Mouse (Mus musculus): ENCODE data around the gene Dync1li1. TPM values are rescaled to one million over a fixed set of nuclear protein-coding genes. Genes with fewer than 3 reads are reported as not detected.

Dync1li1 gene
- polyA plus RNA-seq, 1 experiment = 2.2 TPM

GRCm38 (mm10) chr9:114747466-114747865 is 58.9 kb downstream of the Dync1li1 start:
- no peaks in the 10 kb centered on the region for H3K27me3 ChIP-seq (ENCODE audit: control insufficient read depth)
- no peak overlapping the region for H3K4me3 ChIP-seq (replicated peaks)
- H3K36me3 ChIP-seq (ENCODE audit: control insufficient read depth) = peaks cover 55% of the 10 kb centered on the region
- TF ChIP-seq GATA1 (IDR thresholded peaks at IDR 0.05; ENCODE audit: low read length) = no peak
- no peak for TF ChIP-seq TAL1 (IDR thresholded peaks at IDR 0.05; ENCODE audit: low read length)
- peaks cover 1% of the 10 kb centered on the region for H3K4me1 ChIP-seq (ENCODE audit: control insufficient read depth)
- H3K9me3 ChIP-seq (ENCODE audit: control insufficient read depth, low read length) = no peaks in the 10 kb centered on the region

GRCm38 (mm10) chr9:114751582-114751981 is 63.0 kb downstream of the Dync1li1 start:
- H3K4me1 ChIP-seq (ENCODE audit: control insufficient read depth) = peaks cover 11% of the 10 kb centered on the region
- H3K36me3 ChIP-seq (ENCODE audit: control insufficient read depth) = peaks cover 29% of the 10 kb centered on the region
- H3K4me3 ChIP-seq (replicated peaks) = no peak overlapping the region
- H3K9me3 ChIP-seq (ENCODE audit: control insufficient read depth, low read length) = no peaks in the 10 kb centered on the region
- TF ChIP-seq GATA1 (IDR thresholded peaks at IDR 0.05; ENCODE audit: low read length) (no peak), TAL1 (IDR thresholded peaks at IDR 0.05; ENCODE audit: low read length) (no peak)
- no peaks in the 10 kb centered on the region for H3K27me3 ChIP-seq (ENCODE audit: control insufficient read depth)

- TF ChIP-seq TAL1 (IDR thresholded peaks at IDR 0.05; ENCODE audit: low read length) (no peak), GATA1 (IDR thresholded peaks at IDR 0.05; ENCODE audit: low read length) (no peak)
- peaks cover 21% of the 10 kb centered on the region for H3K36me3 ChIP-seq (ENCODE audit: control insufficient read depth)
Observed at GRCm38 (mm10) chr9:114752311-114752710, 63.7 kb downstream of the Dync1li1 start.

GRCm38 (mm10) chr9:114752863-114753484 is 64.4 kb downstream of the Dync1li1 start:
- TF ChIP-seq GATA1 (IDR thresholded peaks at IDR 0.05; ENCODE audit: low read length) (no peak), TAL1 (IDR thresholded peaks at IDR 0.05; ENCODE audit: low read length) (no peak)
- peaks cover 15% of the 10 kb centered on the region for H3K36me3 ChIP-seq (ENCODE audit: control insufficient read depth)
- H3K4me3 ChIP-seq (replicated peaks) = peak overlapping the region; percentile 69
- no peaks in the 10 kb centered on the region for H3K27me3 ChIP-seq (ENCODE audit: control insufficient read depth)
- H3K4me1 ChIP-seq (ENCODE audit: control insufficient read depth) = peaks cover 11% of the 10 kb centered on the region
- no peaks in the 10 kb centered on the region for H3K9me3 ChIP-seq (ENCODE audit: control insufficient read depth, low read length)

More at GRCm38 (mm10) chr9:114752311-114752710, 63.7 kb downstream of the Dync1li1 start:
- H3K27me3 ChIP-seq (ENCODE audit: control insufficient read depth) = no peaks in the 10 kb centered on the region
- no peaks in the 10 kb centered on the region for H3K9me3 ChIP-seq (ENCODE audit: control insufficient read depth, low read length)
- H3K4me1 ChIP-seq (ENCODE audit: control insufficient read depth) = peaks cover 11% of the 10 kb centered on the region
- peak overlapping the region; percentile 69 for H3K4me3 ChIP-seq (replicated peaks)

- Histone ChIP-seq H3K27me3 (ENCODE audit: control insufficient read depth) (no peaks in the 10 kb centered on the region), H3K9me3 (ENCODE audit: control insufficient read depth, low read length) (no peaks in the 10 kb centered on the region), H3K36me3 (ENCODE audit: control insufficient read depth) (no peaks in the 10 kb centered on the region), H3K4me3 (replicated peaks) (no peak overlapping the region), H3K4me1 (ENCODE audit: control insufficient read depth) (peaks cover 2% of the 10 kb centered on the region)
- TF ChIP-seq GATA1 (IDR thresholded peaks at IDR 0.05; ENCODE audit: low read length) (no peak), TAL1 (IDR thresholded peaks at IDR 0.05; ENCODE audit: low read length) (no peak)
Observed at GRCm38 (mm10) chr9:114758272-114758671, 69.7 kb downstream of the Dync1li1 start.

GRCm38 (mm10) chr9:114758801-114759200 is 70.2 kb downstream of the Dync1li1 start:
- H3K9me3 ChIP-seq (ENCODE audit: control insufficient read depth, low read length) = no peaks in the 10 kb centered on the region
- TF ChIP-seq GATA1 (IDR thresholded peaks at IDR 0.05; ENCODE audit: low read length) = no peak
- TF ChIP-seq TAL1 (IDR thresholded peaks at IDR 0.05; ENCODE audit: low read length) = no peak
- no peaks in the 10 kb centered on the region for H3K4me1 ChIP-seq (ENCODE audit: control insufficient read depth)
- H3K36me3 ChIP-seq (ENCODE audit: control insufficient read depth) = no peaks in the 10 kb centered on the region
- H3K27me3 ChIP-seq (ENCODE audit: control insufficient read depth) = no peaks in the 10 kb centered on the region
- H3K4me3 ChIP-seq (replicated peaks) = no peak overlapping the region

- TF ChIP-seq TAL1 (IDR thresholded peaks at IDR 0.05; ENCODE audit: low read length) = no peak
- TF ChIP-seq GATA1 (IDR thresholded peaks at IDR 0.05; ENCODE audit: low read length) = no peak
- no peak overlapping the region for H3K4me3 ChIP-seq (replicated peaks)
- no peaks in the 10 kb centered on the region for H3K36me3 ChIP-seq (ENCODE audit: control insufficient read depth)
- H3K27me3 ChIP-seq (ENCODE audit: control insufficient read depth) = no peaks in the 10 kb centered on the region
- H3K9me3 ChIP-seq (ENCODE audit: control insufficient read depth, low read length) = no peaks in the 10 kb centered on the region
- H3K4me1 ChIP-seq (ENCODE audit: control insufficient read depth) = no peaks in the 10 kb centered on the region
Observed at GRCm38 (mm10) chr9:114759886-114760285, 71.3 kb downstream of the Dync1li1 start.

- Histone ChIP-seq H3K4me1 (ENCODE audit: control insufficient read depth) (no peaks in the 10 kb centered on the region), H3K9me3 (ENCODE audit: control insufficient read depth, low read length) (no peaks in the 10 kb centered on the region), H3K27me3 (ENCODE audit: control insufficient read depth) (no peaks in the 10 kb centered on the region), H3K36me3 (ENCODE audit: control insufficient read depth) (no peaks in the 10 kb centered on the region), H3K4me3 (replicated peaks) (no peak overlapping the region)
- TF ChIP-seq GATA1 (IDR thresholded peaks at IDR 0.05; ENCODE audit: low read length) = no peak
- no peak for TF ChIP-seq TAL1 (IDR thresholded peaks at IDR 0.05; ENCODE audit: low read length)
Observed at GRCm38 (mm10) chr9:114760353-114760752, 71.8 kb downstream of the Dync1li1 start.

- no peaks in the 10 kb centered on the region for H3K36me3 ChIP-seq (ENCODE audit: control insufficient read depth)
- no peak for TF ChIP-seq TAL1 (IDR thresholded peaks at IDR 0.05; ENCODE audit: low read length)
- no peak for TF ChIP-seq GATA1 (IDR thresholded peaks at IDR 0.05; ENCODE audit: low read length)
- H3K9me3 ChIP-seq (ENCODE audit: control insufficient read depth, low read length) = no peaks in the 10 kb centered on the region
- H3K4me1 ChIP-seq (ENCODE audit: control insufficient read depth) = no peaks in the 10 kb centered on the region
- no peak overlapping the region for H3K4me3 ChIP-seq (replicated peaks)
- H3K27me3 ChIP-seq (ENCODE audit: control insufficient read depth) = no peaks in the 10 kb centered on the region
Observed at GRCm38 (mm10) chr9:114761848-114762247, 73.3 kb downstream of the Dync1li1 start.

GRCm38 (mm10) chr9:114763341-114763740 is 74.8 kb downstream of the Dync1li1 start:
- no peaks in the 10 kb centered on the region for H3K36me3 ChIP-seq (ENCODE audit: control insufficient read depth)
- no peaks in the 10 kb centered on the region; the same call in 1 of the 2 replicates for H3K4me1 ChIP-seq (ENCODE audit: control insufficient read depth)
- no peaks in the 10 kb centered on the region for H3K9me3 ChIP-seq (ENCODE audit: control insufficient read depth, low read length)
- H3K27me3 ChIP-seq (ENCODE audit: control insufficient read depth) = no peaks in the 10 kb centered on the region
- H3K4me3 ChIP-seq (replicated peaks) = no peak overlapping the region
- TF ChIP-seq TAL1 (IDR thresholded peaks at IDR 0.05; ENCODE audit: low read length) = no peak
- no peak for TF ChIP-seq GATA1 (IDR thresholded peaks at IDR 0.05; ENCODE audit: low read length)

All from erythroblast, embryonic 14.5 days (primary cell).